Mouse (Mus musculus) cerebellum, adult 2 months (tissue): ENCODE data around the gene Fbxl12. TPM values are rescaled to one million over a fixed set of nuclear protein-coding genes. Genes with fewer than 3 reads are reported as not detected.
A peak's percentile ranks its signal among the peaks of the same experiment; 100 is the strongest.

Experiments
- DNase-seq, 2 experiments: peaks; one replicate each; pipeline ENCODE4 v3.0.0; 2021
- H3K27ac ChIP-seq: fragments of 200-500 bp; 2 replicates; pipeline ENCODE4 v1.5.1; 2012; ENCODE audit warnings: low read length, control low read depth, inconsistent platforms; ENCODE audit not compliant: insufficient read depth
- H3K27me3 ChIP-seq: fragments of 200-500 bp; 2 replicates; pipeline ENCODE4 v1.6.1; 2012; ENCODE audit warnings: inconsistent platforms, mild to moderate bottlenecking, low read length, moderate library complexity; ENCODE audit not compliant: control insufficient read depth, insufficient read depth
- H3K4me1 ChIP-seq: fragments of 200-500 bp; 2 replicates; pipeline ENCODE4 v1.6.1; 2011; ENCODE audit warnings: low read length; ENCODE audit not compliant: control insufficient read depth, insufficient read depth
- H3K4me3 ChIP-seq: fragments of 200-500 bp; replicated peaks from 2 replicates; pipeline ENCODE3; 2011; ENCODE audit warnings: mild to moderate bottlenecking, low read depth, low read length, control low read depth; ENCODE audit not compliant: insufficient read depth
- CTCF ChIP-seq: fragments of 200-500 bp; IDR thresholded peaks from 2 replicates; pipeline ENCODE4 v1.5.1; 2011; ENCODE audit warnings: low read depth, mild to moderate bottlenecking, control low read depth, low read length, moderate library complexity, borderline replicate concordance; ENCODE audit not compliant: insufficient read depth
- POLR2A ChIP-seq: fragments of 200-500 bp; IDR thresholded peaks from 2 replicates; pipeline ENCODE4 v1.6.1; 2011; ENCODE audit warnings: low read length, control low read depth, borderline replicate concordance; ENCODE audit not compliant: insufficient read depth
- WGBS: fragments of 180-500 bp; shearing (Covaris S2); methylation state at CpG from one replicate; pipeline ENCODE4 v1.1.7; 2018; 5-methylcytosine and 5-hydroxymethylcytosine counted together
- polyA plus RNA-seq: library from polyadenylated mRNA; depleted of rRNA; stranded (reverse); fragments of >200 nt; gene quantifications from 2 replicates; pipeline ENCODE4 v1.2.3, GENCODE M21; 2012; rRNA removed

Fbxl12 gene
- polyA plus RNA-seq, 1 experiment, result 38.2 TPM

GRCm38 (mm10) chr9:20607100-20607974, 37.2 kb downstream of the Fbxl12 start:
- Histone ChIP-seq H3K4me1 (no peaks in the 10 kb centered on the region), H3K27me3 (no peaks in the 10 kb centered on the region), H3K27ac (peak overlapping the region; percentile 98), H3K4me3 (peak overlapping the region; percentile 75)
- DNase-seq, result peak; percentile 90 to 95
- under 1% methylated on average over 57 of the region's 57 CpGs for WGBS
- no peak for TF ChIP-seq CTCF
- TF ChIP-seq POLR2A, result peak; percentile 78; the same call in 1 of the 2 replicates

- Histone ChIP-seq H3K4me3 (no peak overlapping the region), H3K27me3 (no peaks in the 10 kb centered on the region), H3K4me1 (no peaks in the 10 kb centered on the region), H3K27ac (no peak overlapping the region)
- 96% methylated on average over 1 of the region's 1 CpGs for WGBS
- TF ChIP-seq CTCF, result no peak
- TF ChIP-seq POLR2A, result no peak
- no peak for DNase-seq
Observed at GRCm38 (mm10) chr9:20606269-20606668, 38.3 kb downstream of the Fbxl12 start.

GRCm38 (mm10) chr9:20601270-20601669, 43.3 kb downstream of the Fbxl12 start:
- TF ChIP-seq POLR2A, result no peak
- TF ChIP-seq CTCF, result no peak
- WGBS, result 81% methylated on average over 6 of the region's 6 CpGs
- no peak overlapping the region for H3K4me3 ChIP-seq
- no peak overlapping the region for H3K27ac ChIP-seq
- no peak for DNase-seq
- H3K4me1 ChIP-seq, result no peaks in the 10 kb centered on the region
- no peaks in the 10 kb centered on the region for H3K27me3 ChIP-seq

GRCm38 (mm10) chr9:20581175-20581634, 63.4 kb downstream of the Fbxl12 start, which contains the start of gene Zfp846:
Zfp846 (plus strand) TSS chr9:20581291.
- peak; percentile 100 for DNase-seq
- WGBS, result 0% methylated on average over 30 of the region's 30 CpGs
- Histone ChIP-seq H3K4me3 (peak within 1 kb of the TSS; percentile 75), H3K27ac (peak within 1 kb of the TSS; percentile 85), H3K4me1 (no peaks in the 10 kb centered on the region), H3K27me3 (no peaks in the 10 kb centered on the region)
- TF ChIP-seq CTCF (no peak), POLR2A (peak; percentile 67; the same call in 1 of the 2 replicates)

- TF ChIP-seq POLR2A (no peak), CTCF (no peak)
- Histone ChIP-seq H3K27me3 (no peaks in the 10 kb centered on the region), H3K4me1 (no peaks in the 10 kb centered on the region), H3K27ac (no peak overlapping the region), H3K4me3 (no peak overlapping the region)
- no peak for DNase-seq
- 76% methylated on average over 2 of the region's 2 CpGs for WGBS
Observed at GRCm38 (mm10) chr9:20576591-20576990, 68.0 kb downstream of the Fbxl12 start.

GRCm38 (mm10) chr9:20571060-20571459, 73.5 kb downstream of the Fbxl12 start:
- no peak for DNase-seq
- TF ChIP-seq POLR2A (no peak), CTCF (no peak)
- no peak overlapping the region for H3K4me3 ChIP-seq
- H3K27me3 ChIP-seq, result no peaks in the 10 kb centered on the region
- no peak overlapping the region for H3K27ac ChIP-seq
- no peaks in the 10 kb centered on the region for H3K4me1 ChIP-seq

Other genes starting within 250 kb of the Fbxl12 start
- gene Zfp26, start 184.6 kb downstream of the Fbxl12 start, polyA plus RNA-seq, result 10.7 and 10.8 TPM in 2 replicates
- gene Zfp426, start 152.0 kb downstream of the Fbxl12 start, polyA plus RNA-seq, result 22.4 and 23.5 TPM in 2 replicates
- 19.5 and 23.6 TPM in 2 replicates for gene Zfp266, start 123.3 kb downstream of the Fbxl12 start, polyA plus RNA-seq
- gene Zfp846, start 63.5 kb downstream of the Fbxl12 start, polyA plus RNA-seq, result 15.4 and 17.1 TPM in 2 replicates
- gene Ubl5, start 1.9 kb downstream of the Fbxl12 start, polyA plus RNA-seq, result 571 and 579 TPM in 2 replicates
- gene Pin1, start 7.3 kb upstream of the Fbxl12 start, polyA plus RNA-seq, result 38.8 and 39.6 TPM in 2 replicates
- 45.4 and 54.1 TPM in 2 replicates for gene Olfm2, start 101.6 kb upstream of the Fbxl12 start, polyA plus RNA-seq
- 3.0 and 3.5 TPM in 2 replicates for gene Col5a3, start 170.3 kb upstream of the Fbxl12 start, polyA plus RNA-seq
- gene Rdh8, start 173.7 kb upstream of the Fbxl12 start, polyA plus RNA-seq, result not detected in 2 replicates
- 169 and 171 TPM in 2 replicates for gene A230050P20Rik, start 223.9 kb upstream of the Fbxl12 start, polyA plus RNA-seq
- gene Angptl6, start 235.0 kb upstream of the Fbxl12 start, polyA plus RNA-seq, result 11.1 and 12.4 TPM in 2 replicates
- 45.3 and 50.2 TPM in 2 replicates for gene Ppan, start 243.4 kb upstream of the Fbxl12 start, polyA plus RNA-seq